12 mouse cellular contexts compared by ENCODE assay signal in the genomic region with DNA sequence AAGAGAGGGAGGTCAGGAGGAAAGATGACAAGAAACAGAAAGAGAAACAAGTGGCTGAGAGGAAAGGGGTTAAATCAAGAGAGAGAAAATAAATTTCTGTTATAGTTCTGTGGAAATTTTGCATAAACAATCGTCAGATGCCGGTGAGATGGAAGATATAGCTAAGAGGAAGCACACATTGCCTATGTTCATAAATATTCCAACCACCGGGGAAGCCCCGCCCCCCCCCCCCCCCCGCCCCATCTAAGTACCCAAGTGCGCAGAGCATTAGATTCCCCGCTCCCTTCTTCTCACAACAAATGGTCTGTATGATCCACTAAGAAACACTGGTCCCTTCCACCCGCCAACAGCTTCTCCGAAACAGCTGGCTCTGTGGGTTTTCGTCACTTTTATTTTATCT.
"Had no signal": no experiment of that assay in that cellular context is flagged by ENCODE, and none has a peak within 500 bp of the region (broad histone marks: within the 10 kb centered on the region; RNA-seq: fewer than 3 reads in every experiment).

No protein-coding gene starts in this region.

- H3K4me1 ChIP-seq: limb, embryonic 10.5 days; liver, embryonic 15.5 days; midbrain, embryonic 15.5 days had no signal

- DNase-seq: kidney, adult 8-10 months; kidney, postnatal 36 days; lung, adult 2 months; lung, postnatal 36 days; right cerebral cortex, postnatal 14 days; thymus, adult 2 months; thymus, postnatal 25 days had no signal

- H3K27ac ChIP-seq: limb, embryonic 10.5 days; liver, embryonic 15.5 days; midbrain, embryonic 15.5 days; neural tube, embryonic 13.5 days had no signal

- H3K9me3 ChIP-seq: limb, embryonic 10.5 days; midbrain, embryonic 15.5 days; neural tube, embryonic 13.5 days had no signal

- H3K36me3 ChIP-seq: limb, embryonic 10.5 days; liver, embryonic 15.5 days had no signal

- ATAC-seq: lung, postnatal 0 days; midbrain, embryonic 15.5 days had no signal

- H3K4me3 ChIP-seq: limb, embryonic 10.5 days; liver, embryonic 15.5 days; midbrain, embryonic 15.5 days; neural tube, embryonic 13.5 days had no signal

- H3K27me3 ChIP-seq: liver, embryonic 15.5 days; midbrain, embryonic 15.5 days; neural tube, embryonic 13.5 days had no signal
